Mouse (Mus musculus) 3T3-L1 (cell line): ENCODE data around the gene Amfr.

Experiments used
- DNase-seq: peaks from one replicate; pipeline ENCODE4 v3.0.0-alpha.2; 2015; ENCODE audit warnings: low read depth, low spot score

The Amfr gene

DNA sequence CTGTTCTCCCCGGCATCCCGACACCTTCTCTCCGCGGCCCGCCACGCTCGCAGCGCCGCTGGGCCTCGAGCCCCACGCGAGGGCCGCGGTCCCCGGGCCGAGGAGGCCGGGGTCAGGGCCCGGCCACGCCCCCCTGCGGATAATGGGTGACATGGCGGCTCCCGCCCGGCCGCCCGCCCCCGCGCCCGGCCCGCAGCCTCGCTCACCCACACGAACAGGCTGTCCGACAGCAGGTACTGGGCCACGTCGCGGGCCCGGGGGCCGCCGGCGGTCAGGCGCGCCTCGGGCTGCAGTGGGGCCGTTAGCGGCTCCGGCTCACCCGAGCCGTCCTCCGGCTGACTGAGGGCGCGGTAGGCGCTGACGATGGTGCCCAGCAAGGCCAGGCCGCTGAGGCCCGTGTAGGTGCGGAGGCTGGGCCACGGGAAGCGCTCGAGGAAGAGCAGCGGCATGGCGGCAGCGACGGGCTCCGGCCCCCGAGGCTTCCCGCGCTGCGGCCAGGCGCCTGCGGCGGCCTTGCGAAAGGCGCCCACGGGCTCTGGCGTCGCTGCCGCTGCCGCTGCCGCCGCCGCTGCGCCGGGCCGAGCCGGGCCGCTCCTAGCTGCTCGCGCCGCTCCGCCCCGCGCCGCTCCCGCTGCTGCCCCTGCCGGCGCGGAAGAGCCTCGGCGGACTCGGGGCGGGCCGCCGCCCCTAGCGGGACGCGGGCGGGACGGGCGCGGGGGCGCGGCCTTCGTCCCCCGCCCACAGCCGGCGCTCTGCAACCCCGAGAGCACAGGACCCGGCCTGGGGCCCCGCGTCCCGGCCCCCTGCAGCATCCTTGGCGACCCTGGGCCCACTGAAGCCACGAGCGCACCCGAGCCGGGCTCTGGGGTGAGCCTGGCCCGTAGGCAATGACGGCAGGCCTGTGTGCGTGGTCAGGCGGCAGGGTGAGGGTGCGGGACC lies at the start of gene Amfr:
Gene Amfr, minus strand, starts transcription at position 830 of the 939 bp plus-strand sequence.
- DNase-seq = peak; percentile 52

GRCm38 (mm10) chr8:94057157-94057854 lies 44.7 kb upstream of the Amfr start:
- DNase-seq = peak; percentile 75

GRCm38 (mm10) chr8:94052696-94053095 lies 40.1 kb upstream of the Amfr start:
- DNase-seq = peak; percentile 74

DNA sequence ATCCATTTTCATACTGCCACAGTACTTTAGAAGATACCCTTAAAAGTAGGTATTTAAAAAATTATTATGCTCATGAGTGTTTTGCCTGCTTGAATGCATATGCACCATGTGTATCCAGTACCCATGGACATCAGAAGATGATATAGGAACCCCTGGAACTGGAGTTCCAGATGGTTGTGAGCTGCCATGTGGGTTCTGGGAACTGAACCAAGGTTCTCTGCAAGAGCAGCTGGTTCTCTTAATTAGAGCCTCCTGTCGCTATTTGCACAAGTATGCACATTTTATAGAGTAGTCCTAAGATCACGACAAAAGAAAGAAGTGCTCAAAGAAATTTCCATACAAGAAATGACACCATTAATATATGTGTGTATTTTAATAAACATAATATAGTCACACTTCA lies 35.2 kb upstream of the Amfr start:
- no peak for DNase-seq

DNA sequence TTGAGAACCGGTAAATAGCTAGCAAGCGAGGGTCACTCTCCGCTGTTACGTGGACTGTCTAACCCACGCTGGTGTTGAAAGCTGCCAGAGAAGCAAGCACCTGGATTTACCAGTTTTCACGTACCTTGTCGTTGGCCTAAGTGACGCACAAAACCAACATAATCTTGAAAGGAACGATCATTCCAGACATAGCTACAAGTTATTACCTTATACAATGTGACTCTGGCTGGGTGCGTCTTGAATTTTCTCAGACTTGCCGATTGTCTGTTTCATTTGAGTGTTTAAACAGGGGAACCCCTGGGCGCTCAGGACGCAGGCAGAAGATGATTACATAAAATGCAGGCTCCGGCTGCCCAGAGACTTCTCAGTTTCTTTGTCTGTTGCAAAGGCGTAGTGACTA lies 25.2 kb upstream of the Amfr start:
- DNase-seq = peak; percentile 24

DNA sequence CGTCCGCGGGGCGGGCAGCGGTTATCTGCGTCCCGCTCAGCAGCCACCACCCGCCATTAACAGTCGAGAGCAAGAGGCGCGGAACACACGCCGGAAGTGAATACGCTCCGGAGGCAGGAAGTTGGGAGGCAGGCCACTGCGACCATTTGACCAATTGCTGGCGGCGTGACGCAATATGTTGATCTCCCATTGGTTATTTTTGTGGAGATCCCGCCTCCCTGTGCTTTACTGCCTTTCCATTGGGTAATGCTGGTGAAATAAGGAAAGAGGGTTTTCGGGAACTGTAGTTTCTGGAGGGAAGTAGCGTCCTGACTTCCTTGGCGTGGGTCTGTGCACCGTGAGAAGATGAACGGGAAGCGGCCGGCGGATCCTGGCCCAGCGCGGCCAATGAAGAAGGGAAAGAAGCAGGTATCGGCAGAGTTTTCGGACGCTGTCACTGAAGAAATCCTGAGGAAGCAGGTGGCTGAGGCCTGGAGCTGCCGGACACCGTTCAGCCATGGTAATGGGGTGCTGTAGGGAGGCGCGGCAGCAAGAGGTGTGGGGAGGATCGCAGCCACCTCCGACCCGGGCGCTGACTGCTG lies 24.4 kb upstream of the Amfr start, which contains the start of the genes Nudt21 and Ogfod1:
Gene Nudt21, minus strand, starts transcription at position 88 of the 581 bp plus-strand sequence.
Gene Ogfod1, plus strand, starts transcription at position 255 of the 581 bp plus-strand sequence.
- peak; percentile 99 for DNase-seq

DNA sequence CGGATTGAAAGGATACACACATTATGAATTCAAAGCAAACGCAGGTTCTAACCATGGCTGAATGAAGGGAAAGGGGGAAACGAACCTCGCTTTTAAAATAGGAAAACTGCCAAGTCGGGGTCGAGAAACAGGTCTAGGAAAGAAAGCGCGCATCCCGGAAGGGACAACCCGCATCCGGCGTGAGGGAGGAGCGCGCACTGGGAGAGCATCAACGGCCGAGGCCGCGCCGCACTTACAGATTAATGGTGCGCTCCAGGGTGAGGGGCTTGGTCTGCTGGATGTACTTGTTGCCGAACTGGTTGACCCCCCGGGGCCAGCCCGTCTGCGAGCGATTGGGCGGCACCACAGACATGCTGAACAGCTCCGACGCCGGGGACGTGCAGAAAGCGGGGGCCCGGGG lies 23.9 kb upstream of the Amfr start:
- DNase-seq = peak; percentile 78

GRCm38 (mm10) chr8:94035200-94035599 lies 22.6 kb upstream of the Amfr start:
- no peak for DNase-seq

DNA sequence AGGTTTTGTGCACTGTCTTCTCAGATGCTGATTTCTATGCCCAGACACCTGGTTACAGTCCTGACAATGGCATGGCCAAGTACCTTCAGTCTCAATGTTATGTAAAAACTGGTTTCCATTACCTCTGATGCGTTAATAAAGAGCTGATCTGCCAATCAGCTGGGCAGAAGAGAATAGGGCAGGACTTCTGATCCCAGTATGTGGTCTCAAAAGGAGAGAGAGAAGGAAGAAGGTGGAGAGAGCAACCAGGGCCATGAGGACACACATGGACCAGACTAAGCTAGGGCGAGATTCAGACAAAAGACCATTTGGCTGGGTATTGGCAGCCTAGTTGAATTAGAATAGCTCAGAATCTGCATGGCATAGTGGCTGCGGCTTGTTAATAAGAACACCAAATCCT lies 21.0 kb upstream of the Amfr start:
- DNase-seq = no peak

DNA sequence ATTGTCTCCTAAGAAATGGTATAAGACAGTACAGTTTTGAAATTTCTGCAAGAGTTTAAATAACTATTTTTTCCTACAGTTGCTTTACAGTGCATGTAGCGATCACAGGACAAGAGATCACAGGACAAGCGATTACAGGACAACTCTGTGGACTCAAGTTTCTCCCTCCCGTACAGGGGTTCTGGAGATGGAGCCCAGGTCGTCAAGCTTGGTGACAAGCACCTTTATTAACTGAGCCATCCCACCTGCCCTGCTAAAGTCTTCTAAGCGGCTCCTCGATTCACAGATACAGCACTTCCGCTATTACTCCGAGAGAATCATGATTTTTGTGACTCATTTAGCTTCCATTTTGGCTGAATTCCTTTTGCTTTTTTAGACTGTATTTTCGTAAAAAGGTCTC lies 17.1 kb upstream of the Amfr start:
- DNase-seq = no peak

- DNase-seq = no peak
These were observed 11.3 kb upstream of the Amfr start for GRCm38 (mm10) chr8:94023916-94024315.

DNA sequence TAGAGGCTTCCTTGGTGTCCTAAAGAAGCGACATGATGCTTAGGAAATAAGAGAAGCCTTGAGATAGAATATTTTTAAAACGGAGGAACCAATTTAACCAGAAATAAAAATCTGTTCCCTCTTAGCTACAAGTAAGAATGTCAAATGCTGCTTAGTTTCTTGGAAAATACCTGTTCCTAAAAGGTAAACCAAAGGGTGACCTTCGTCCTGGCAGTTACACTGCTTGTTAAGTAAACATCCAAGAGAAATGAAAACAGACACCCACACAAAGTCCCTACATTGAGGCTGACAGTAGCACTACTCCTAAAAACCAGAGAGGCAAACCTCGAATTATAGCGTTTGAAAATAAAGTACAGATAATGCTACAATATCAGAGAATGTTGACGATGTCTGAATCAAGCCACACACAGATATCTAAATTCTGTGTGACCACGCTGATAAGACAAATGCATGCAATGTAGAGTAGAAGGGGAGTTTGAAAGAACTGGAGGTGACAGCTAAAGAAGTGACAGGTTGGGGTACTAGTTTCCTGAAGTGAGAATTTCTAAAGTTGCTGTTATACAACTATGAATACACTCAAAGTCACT lies 477 bp upstream of the Amfr start:
- peak; percentile 16 for DNase-seq

DNA sequence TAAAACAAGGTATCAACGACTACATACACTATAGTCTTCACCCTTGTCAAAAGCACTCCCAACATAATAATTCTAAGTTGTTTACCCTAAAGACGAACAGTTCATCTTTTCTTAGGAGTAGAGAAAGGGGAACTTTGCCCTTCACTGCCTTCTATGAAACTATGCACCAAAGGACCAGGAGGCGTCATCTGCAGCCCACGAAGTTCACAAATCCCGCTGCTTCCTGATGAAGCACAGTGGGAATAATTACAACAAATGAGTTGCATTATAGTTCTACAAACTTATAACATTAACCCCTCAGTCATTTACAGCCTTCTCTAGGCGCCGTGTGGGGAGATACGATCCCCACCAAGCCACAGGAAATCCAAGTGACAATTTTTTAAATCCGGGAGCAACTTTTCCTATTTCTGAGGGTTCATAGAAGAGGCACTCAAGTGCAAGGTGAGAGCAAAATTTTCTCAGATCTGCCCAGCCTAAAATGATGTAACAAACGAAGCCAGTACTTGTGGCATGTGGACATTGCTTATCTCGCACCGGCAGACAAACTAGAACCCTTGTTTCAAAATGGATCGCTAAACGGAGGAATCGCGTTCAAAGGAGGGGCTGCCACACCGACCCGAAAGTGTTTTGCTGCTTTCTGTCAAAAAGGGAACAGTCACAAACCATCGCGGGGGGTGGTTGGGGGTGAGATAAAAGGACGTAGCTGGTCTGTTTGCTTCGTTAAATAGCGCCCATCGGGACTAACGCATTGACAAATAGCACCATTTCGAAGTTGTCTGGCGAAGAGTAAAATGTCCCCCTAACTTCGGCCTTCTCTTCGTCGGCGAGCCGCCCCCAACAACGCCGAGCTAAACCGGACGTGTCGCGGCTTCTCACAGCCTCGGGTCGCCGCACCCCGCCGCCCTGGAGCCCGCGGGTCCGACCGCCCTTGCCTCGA lies 1.3 kb downstream of the Amfr start:
- peak; percentile 28 for DNase-seq

GRCm38 (mm10) chr8:94010101-94010705 lies 2.4 kb downstream of the Amfr start:
- no peak for DNase-seq

DNA sequence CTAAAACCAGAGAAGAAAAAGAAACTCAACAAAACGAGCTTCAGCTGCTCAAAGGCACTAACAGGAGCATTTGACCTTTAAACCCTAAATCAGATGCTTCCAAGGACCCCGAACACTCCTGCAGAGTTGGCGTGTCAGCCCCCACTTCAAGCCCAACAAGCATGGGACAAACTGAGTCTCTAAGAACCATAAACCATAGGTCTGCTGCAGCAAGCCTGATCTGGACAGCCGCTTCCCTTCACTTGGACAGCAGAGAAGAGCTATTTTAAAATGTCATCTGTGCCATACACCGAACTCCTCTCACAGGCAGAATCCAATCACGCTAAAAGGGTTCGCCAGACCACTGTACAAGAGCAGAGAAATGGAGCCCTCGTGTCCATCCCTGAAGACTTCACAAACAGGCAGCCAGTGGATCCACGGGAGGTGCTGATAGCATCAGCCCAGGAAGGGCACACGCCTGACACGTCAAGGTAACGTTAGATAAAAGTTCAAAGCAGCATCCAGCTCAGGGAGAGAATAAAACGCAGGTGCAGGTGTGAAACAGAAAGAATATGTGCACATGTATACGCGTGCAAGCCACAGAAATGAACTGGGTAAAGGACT lies 3.3 kb downstream of the Amfr start:
- no peak for DNase-seq

DNA sequence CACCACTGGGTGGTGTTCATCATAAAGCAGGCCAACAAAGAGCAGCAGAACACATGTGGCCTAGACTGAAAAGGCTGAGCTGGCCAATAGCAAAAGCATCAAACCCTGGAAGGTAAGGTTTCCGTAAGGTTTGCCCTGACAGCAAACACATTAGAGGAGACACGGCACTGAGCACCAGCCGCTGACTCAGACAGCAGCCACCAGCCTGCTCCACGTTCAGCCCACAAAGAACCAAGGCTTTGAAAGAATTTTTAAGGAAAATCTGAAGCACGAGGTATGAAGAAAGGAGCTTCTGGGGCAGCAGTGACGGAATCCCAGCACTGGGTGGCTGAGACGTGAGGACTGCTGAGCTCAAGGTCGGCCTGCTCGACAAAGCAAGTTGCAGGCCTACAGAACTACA lies 8.5 kb downstream of the Amfr start:
- DNase-seq = no peak

DNA sequence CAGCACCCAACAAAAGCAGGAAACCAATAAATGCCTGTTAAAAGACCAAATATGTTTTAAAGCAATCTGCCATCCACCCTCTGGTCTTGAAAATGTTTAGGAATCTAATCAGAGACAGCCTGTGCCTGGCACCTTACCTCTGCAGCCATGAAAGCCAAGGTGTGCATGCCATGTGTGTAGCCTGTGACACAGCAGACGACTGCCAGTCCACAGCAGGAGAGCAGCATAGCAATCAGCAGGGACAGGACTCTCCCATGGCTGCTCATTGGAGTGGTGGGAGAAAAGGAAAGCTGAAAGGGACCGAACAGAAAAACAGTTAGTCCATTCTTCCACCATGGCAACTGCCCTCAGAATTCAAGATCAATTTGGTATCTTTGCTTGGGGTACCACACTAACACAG lies 13.7 kb downstream of the Amfr start:
- DNase-seq = no peak

DNA sequence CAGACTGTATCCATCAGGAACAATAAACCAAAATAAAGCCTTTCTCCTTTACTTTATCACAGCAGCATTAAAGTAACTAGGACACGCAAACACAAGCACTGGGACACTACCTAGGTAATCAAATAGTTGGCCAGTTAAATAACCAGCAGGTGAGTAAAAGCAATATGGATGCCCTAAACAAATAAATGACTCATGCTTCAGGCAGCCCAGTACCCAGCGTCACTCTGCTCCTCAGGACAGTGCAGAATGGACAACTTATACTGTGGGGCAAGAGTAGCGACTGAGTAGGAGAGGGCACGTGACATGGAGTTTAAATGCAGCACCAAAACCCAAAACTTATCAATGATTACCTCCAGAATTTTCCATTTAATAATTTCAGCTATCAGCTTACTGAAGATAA lies 22.9 kb downstream of the Amfr start:
- no peak for DNase-seq

DNA sequence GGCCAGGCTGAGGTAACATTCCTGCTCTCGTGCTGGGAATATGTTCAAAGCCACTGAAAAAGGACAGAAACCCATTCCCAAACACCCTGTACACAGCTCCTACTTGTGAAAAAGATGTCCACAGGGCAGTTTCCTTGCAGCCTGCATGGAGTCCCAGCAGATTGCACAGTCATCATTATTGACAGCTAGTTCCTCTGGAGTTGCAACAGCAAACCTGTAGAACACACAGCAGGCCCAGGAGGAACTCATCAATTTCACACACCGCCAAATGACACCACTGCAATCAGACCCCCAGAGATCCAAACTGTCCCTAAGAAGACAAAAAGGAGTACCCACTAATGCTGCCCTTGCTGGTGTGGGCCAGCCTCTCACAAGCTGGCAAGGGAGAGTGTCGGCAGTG lies 27.9 kb downstream of the Amfr start:
- DNase-seq = no peak

DNA sequence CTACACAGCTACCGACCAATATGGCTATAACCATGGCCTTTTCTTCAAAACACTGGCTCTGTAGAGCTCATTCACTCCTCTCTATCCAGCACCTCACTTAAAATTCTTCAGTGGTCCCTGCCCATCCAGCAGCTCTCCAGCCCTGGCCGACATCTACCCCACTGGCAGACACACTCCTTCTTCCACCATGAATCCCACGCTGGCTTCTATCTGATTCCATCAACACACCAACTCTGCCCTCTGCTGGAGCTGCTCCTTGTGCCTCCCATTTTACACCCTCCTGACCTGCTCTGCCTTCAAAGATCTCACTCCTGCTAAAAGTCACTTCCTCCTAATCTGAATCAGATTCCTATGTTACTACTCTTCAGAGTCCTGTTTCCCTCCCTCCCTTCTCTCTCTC lies 28.8 kb downstream of the Amfr start:
- DNase-seq = peak; percentile 21
